Mouse (Mus musculus) neural tube, embryonic 11.5 days (tissue): Measurements from ENCODE around the gene H2-K1. TPM values are rescaled to one million over a fixed set of nuclear protein-coding genes. Genes with fewer than 3 reads are reported as not detected.
A peak's percentile ranks its signal among the peaks of the same experiment; 100 is the strongest.
"Not testable (repeated sequence)": the region's sequence is repeated elsewhere in the genome, so short reads cannot be mapped to it uniquely, and the experiment has no call there.

Experiments used
- ATAC-seq: fragments of 200-750 bp; cut with Nextera tagmentation; 2 replicates; pipeline ENCODE4 v1.8.0; 2017; ENCODE audit warnings: moderate number of reproducible peaks, mild to moderate bottlenecking, moderate TSS enrichment, moderate library complexity; ENCODE audit not compliant: insufficient read depth, low FRiP score, low TSS enrichment
- DNase-seq: peaks from one replicate; pipeline ENCODE4 v3.0.0-alpha.2; 2015; ENCODE audit warnings: low spot score
- H3K27ac ChIP-seq: fragments of 300-500 bp; sonication (generic); 2 replicates; pipeline ENCODE4 v1.5.1; 2014; ENCODE audit warnings: low read depth, mild to moderate bottlenecking, low read length
- H3K27me3 ChIP-seq: fragments of 300-500 bp; sonication (generic); 2 replicates; pipeline ENCODE4 v1.6.1; 2014; ENCODE audit warnings: mild to moderate bottlenecking, low read length, mixed read lengths; ENCODE audit not compliant: control insufficient read depth, insufficient read depth
- H3K36me3 ChIP-seq: fragments of 300-500 bp; sonication (generic); 2 replicates; pipeline ENCODE4 v1.6.1; 2014; ENCODE audit warnings: mild to moderate bottlenecking, low read length, moderate library complexity, mixed read lengths; ENCODE audit not compliant: control insufficient read depth, insufficient read depth
- H3K4me1 ChIP-seq: fragments of 300-500 bp; sonication (generic); 2 replicates; pipeline ENCODE4 v1.6.1; 2014; ENCODE audit warnings: low read length, mixed read lengths; ENCODE audit not compliant: control insufficient read depth, insufficient read depth
- H3K4me2 ChIP-seq: fragments of 300-500 bp; sonication (generic); 2 replicates; pipeline ENCODE4 v1.6.1; 2014; ENCODE audit warnings: low read depth, mild to moderate bottlenecking, moderate library complexity
- H3K4me3 ChIP-seq: fragments of 300-500 bp; sonication (generic); 2 replicates; pipeline ENCODE4 v1.5.1; 2014; ENCODE audit warnings: low read depth, low read length
- H3K9ac ChIP-seq: fragments of 300-500 bp; sonication (generic); 2 replicates; pipeline ENCODE4 v1.6.1; 2014; ENCODE audit warnings: mild to moderate bottlenecking, low read length
- H3K9me3 ChIP-seq: fragments of 300-500 bp; sonication (generic); 2 replicates; pipeline ENCODE4 v1.6.1; 2016; ENCODE audit warnings: low read length; ENCODE audit not compliant: control insufficient read depth
- WGBS: fragments of 180-500 bp; shearing (Covaris S2); extraction: QIAGEN DNeasy Blood & Tissue Kit; methylation state at CpG from one replicate; pipeline ENCODE4 v1.1.7; 2014; 5-methylcytosine and 5-hydroxymethylcytosine counted together
- polyA plus RNA-seq: library from polyadenylated mRNA; unstranded; fragments of >200 nt; fragmentation: Nextera tagmentation; extraction: Ambion mirVana; gene quantifications from 2 replicates; pipeline ENCODE4 v1.2.1, GENCODE M21; 2014

The H2-K1 gene
- polyA plus RNA-seq, 1 experiment from 2014 or later: 23.1 TPM

- DNase-seq, H3K9me3 ChIP-seq, H3K9ac ChIP-seq, H3K4me2 ChIP-seq, ATAC-seq, H3K36me3 ChIP-seq, H3K4me3 ChIP-seq, H3K27ac ChIP-seq, H3K4me1 ChIP-seq: not testable (repeated sequence)
- 65% methylated on average over 2 of the region's 2 CpGs for WGBS
- peaks cover 12% of the 10 kb centered on the region for H3K27me3 ChIP-seq
These were observed 649 bp upstream of the H2-K1 start for GRCm38 (mm10) chr17:34000796-34001195.

DNA sequence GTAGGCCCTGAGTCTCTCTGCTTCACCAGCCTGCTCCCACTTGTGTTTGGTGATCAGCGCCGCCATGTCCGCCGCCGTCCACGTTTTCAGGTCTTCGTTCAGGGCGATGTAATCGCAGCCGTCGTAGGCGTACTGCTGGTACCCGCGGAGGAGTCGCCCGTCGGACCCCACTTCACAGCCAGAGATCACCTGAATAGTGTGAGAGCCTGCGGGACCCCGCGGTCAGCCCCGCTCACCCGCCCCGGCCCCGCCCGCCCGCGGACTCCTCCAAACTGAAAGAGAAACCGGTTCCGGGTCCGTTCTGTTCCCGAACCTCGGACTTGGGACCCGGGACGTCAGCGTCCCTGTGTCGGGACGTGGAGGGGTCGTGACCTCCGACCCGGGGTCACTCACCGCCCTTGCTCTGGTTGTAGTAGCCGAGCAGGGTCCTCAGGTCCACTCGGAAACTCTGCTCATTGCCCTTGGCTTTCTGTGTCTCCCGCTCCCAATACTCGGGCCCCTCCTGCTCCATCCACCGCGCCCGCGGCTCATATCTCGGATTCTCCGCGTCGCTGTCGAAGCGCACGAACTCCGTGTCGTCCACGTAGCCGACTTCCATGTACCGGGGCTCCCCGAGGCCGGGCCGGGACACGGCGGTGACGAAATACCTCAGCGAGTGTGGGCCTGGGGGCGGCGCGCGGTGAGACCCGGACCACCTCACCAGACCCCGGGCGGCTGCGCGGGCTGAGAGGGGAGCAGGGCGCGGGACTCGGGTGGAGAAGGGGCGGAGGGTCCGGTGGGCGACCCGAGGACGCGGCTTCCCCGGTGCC lies 602 bp downstream of the H2-K1 start:
- H3K4me1 ChIP-seq: no peaks in the 10 kb centered on the region
- 2% methylated on average over 70 of the region's 87 CpGs for whole genome bisulfite sequencing
- peaks cover 12% of the 10 kb centered on the region for H3K27me3 ChIP-seq
- peak overlapping the region; percentile 53 for H3K4me3 ChIP-seq
- ATAC-seq (peak; percentile 58), DNase-seq (peak; percentile 20)
- H3K36me3 ChIP-seq: no peaks in the 10 kb centered on the region
- no peaks in the 10 kb centered on the region for H3K9me3 ChIP-seq
- H3K4me2 ChIP-seq: peak overlapping the region; percentile 90
- H3K9ac ChIP-seq: peak overlapping the region; percentile 43
- H3K27ac ChIP-seq: no peak overlapping the region

GRCm38 (mm10) chr17:33998697-33999096 lies 1.4 kb downstream of the H2-K1 start:
- H3K27me3 ChIP-seq: peaks cover 12% of the 10 kb centered on the region
- not testable (repeated sequence) for H3K36me3 ChIP-seq, H3K9me3 ChIP-seq, H3K27ac ChIP-seq, H3K9ac ChIP-seq, DNase-seq, H3K4me1 ChIP-seq, H3K4me3 ChIP-seq, H3K4me2 ChIP-seq, ATAC-seq
- WGBS: 63% methylated on average over 5 of the region's 5 CpGs

DNA sequence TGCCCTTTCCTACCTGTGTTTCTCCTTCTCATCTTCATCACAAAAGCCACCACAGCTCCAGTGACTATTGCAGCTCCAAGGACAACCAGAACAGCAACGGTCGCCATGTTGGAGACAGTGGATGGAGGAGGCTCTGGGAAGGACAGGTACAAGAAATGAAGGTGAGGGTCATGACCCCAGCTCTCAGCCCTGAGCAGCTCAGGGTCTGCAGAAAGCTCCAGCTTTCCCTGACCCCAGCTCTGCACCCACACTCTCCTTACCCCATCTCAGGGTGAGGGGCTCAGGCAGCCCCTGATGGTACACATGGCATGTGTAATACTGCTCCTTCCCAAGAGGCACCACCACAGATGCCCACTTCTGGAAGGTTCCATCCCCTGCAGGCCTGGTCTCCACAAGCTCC lies 3.1 kb downstream of the H2-K1 start:
- H3K4me3 ChIP-seq, H3K36me3 ChIP-seq, ATAC-seq, H3K4me2 ChIP-seq, H3K9me3 ChIP-seq, H3K27ac ChIP-seq, H3K9ac ChIP-seq, H3K4me1 ChIP-seq, DNase-seq: not testable (repeated sequence)
- 84% methylated on average over 2 of the region's 2 CpGs for WGBS
- H3K27me3 ChIP-seq: peaks cover 12% of the 10 kb centered on the region

GRCm38 (mm10) chr17:33995651-33996050 lies 4.5 kb downstream of the H2-K1 start:
- Histone ChIP-seq H3K4me2 (no peak overlapping the region), H3K9ac (no peak overlapping the region), H3K27me3 (peaks cover 10% of the 10 kb centered on the region), H3K27ac (no peak overlapping the region), H3K4me3 (no peak overlapping the region), H3K36me3 (no peaks in the 10 kb centered on the region), H3K9me3 (no peaks in the 10 kb centered on the region), H3K4me1 (no peaks in the 10 kb centered on the region)
- 42% methylated on average over 3 of the region's 3 CpGs for WGBS
- no peak for DNase-seq
- ATAC-seq: no peak

DNA sequence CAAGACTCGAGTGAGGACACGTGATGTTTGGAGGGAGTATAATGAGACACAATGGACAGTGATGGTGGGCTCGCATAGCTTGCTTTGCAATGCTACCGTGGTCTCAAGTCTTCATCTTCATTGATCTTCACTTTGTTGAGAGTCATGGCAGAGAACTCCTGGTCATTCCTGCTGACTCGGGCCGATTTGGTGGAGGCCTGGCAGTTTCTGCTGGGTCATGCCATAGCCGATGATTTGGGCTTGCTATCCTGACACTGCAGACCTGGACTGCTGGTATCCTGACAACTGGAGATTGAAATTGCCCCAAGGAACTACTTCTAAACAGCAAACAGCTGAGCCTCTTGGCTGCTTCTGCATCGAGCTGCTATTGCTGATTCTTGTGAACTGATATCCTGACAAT lies 5.2 kb downstream of the H2-K1 start:
- H3K9me3 ChIP-seq: no peaks in the 10 kb centered on the region
- no peaks in the 10 kb centered on the region for H3K4me1 ChIP-seq
- ATAC-seq (no peak), DNase-seq (no peak)
- no peak overlapping the region for H3K4me3 ChIP-seq
- peaks cover 6% of the 10 kb centered on the region; the same call in 1 of the 2 replicates for H3K27me3 ChIP-seq
- no peak overlapping the region for H3K27ac ChIP-seq
- 91% methylated on average over 8 of the region's 8 CpGs for WGBS
- H3K9ac ChIP-seq: no peak overlapping the region
- H3K4me2 ChIP-seq: no peak overlapping the region
- H3K36me3 ChIP-seq: no peaks in the 10 kb centered on the region

GRCm38 (mm10) chr17:33991788-33992664 lies 8.1 kb downstream of the H2-K1 start:
- 32% methylated on average over 10 of the region's 10 CpGs for WGBS
- DNase-seq (peak; percentile 75), ATAC-seq (no peak)
- Histone ChIP-seq H3K27me3 (no peaks in the 10 kb centered on the region), H3K4me1 (no peaks in the 10 kb centered on the region), H3K27ac (no peak overlapping the region), H3K4me2 (no peak overlapping the region), H3K9ac (no peak overlapping the region), H3K4me3 (no peak overlapping the region), H3K36me3 (no peaks in the 10 kb centered on the region), H3K9me3 (no peaks in the 10 kb centered on the region)

GRCm38 (mm10) chr17:33982136-33982535 lies 18.0 kb downstream of the H2-K1 start:
- not testable (repeated sequence) for H3K27ac ChIP-seq, H3K9me3 ChIP-seq, H3K4me1 ChIP-seq, H3K4me3 ChIP-seq, ATAC-seq, H3K9ac ChIP-seq, H3K36me3 ChIP-seq
- DNase-seq: peak; percentile 69
- 11% methylated on average over 8 of the region's 8 CpGs for WGBS
- peak overlapping the region; percentile 41; the same call in 1 of the 2 replicates for H3K4me2 ChIP-seq
- H3K27me3 ChIP-seq: peaks cover 24% of the 10 kb centered on the region
